Mouse (Mus musculus) ZHBTc4 (cell line): ENCODE data around the gene Atp8a2.
"Not testable (repeated sequence)": the region's sequence is repeated elsewhere in the genome, so short reads cannot be mapped to it uniquely, and the experiment has no call there.

Experiments used
- DNase-seq: peaks from one replicate; pipeline ENCODE4 v3.0.0-alpha.2; 2011; ENCODE audit warnings: low read depth, low spot score

The Atp8a2 gene

GRCm38 (mm10) chr14:59646826-59647697 lies 549.9 kb downstream of the Atp8a2 start:
- DNase-seq: peak; percentile 23

GRCm38 (mm10) chr14:59644896-59645295 lies 552.1 kb downstream of the Atp8a2 start:
- no peak for DNase-seq

GRCm38 (mm10) chr14:59644166-59644565 lies 552.8 kb downstream of the Atp8a2 start:
- DNase-seq: no peak

- DNase-seq: no peak
These were observed 553.4 kb downstream of the Atp8a2 start for GRCm38 (mm10) chr14:59643582-59643981.

- no peak for DNase-seq
These were observed 555.1 kb downstream of the Atp8a2 start for GRCm38 (mm10) chr14:59641856-59642255.

- DNase-seq: no peak
These were observed 557.9 kb downstream of the Atp8a2 start for GRCm38 (mm10) chr14:59638906-59639703.

- no peak for DNase-seq
These were observed 563.0 kb downstream of the Atp8a2 start for GRCm38 (mm10) chr14:59633988-59634387.

GRCm38 (mm10) chr14:59633295-59633898 lies 563.6 kb downstream of the Atp8a2 start:
- DNase-seq: no peak

GRCm38 (mm10) chr14:59632067-59632466 lies 564.9 kb downstream of the Atp8a2 start:
- DNase-seq: no peak

GRCm38 (mm10) chr14:59630096-59630495 lies 566.9 kb downstream of the Atp8a2 start:
- DNase-seq: no peak

GRCm38 (mm10) chr14:59629308-59629707 lies 567.7 kb downstream of the Atp8a2 start:
- DNase-seq: no peak

GRCm38 (mm10) chr14:59627823-59628222 lies 569.2 kb downstream of the Atp8a2 start:
- no peak for DNase-seq

- no peak for DNase-seq
These were observed 569.8 kb downstream of the Atp8a2 start for GRCm38 (mm10) chr14:59627142-59627680.

- DNase-seq: no peak
These were observed 570.3 kb downstream of the Atp8a2 start for GRCm38 (mm10) chr14:59626711-59627110.

- peak; percentile 44 for DNase-seq
These were observed 571.1 kb downstream of the Atp8a2 start for GRCm38 (mm10) chr14:59625806-59626364.

- peak; percentile 75 for DNase-seq
These were observed 571.7 kb downstream of the Atp8a2 start, which contains the start of gene Shisa2 for GRCm38 (mm10) chr14:59625158-59625805. Gene Shisa2, plus strand, starts transcription at chr14:59625308.

GRCm38 (mm10) chr14:59624326-59624885 lies 572.6 kb downstream of the Atp8a2 start:
- DNase-seq: peak; percentile 50

- DNase-seq: no peak
These were observed 580.2 kb downstream of the Atp8a2 start for GRCm38 (mm10) chr14:59616802-59617201.

GRCm38 (mm10) chr14:59614149-59614548 lies 582.8 kb downstream of the Atp8a2 start:
- DNase-seq: not testable (repeated sequence)

- peak; percentile 57 for DNase-seq
These were observed 583.9 kb downstream of the Atp8a2 start for GRCm38 (mm10) chr14:59612920-59613625.
